Mouse (Mus musculus) neural tube, embryonic 12.5 days (tissue): ENCODE data around the gene Cntnap5a. TPM values are rescaled to one million over a fixed set of nuclear protein-coding genes. Genes with fewer than 3 reads are reported as not detected.

Experiments used
- ATAC-seq: fragments of 200-750 bp; cut with Nextera tagmentation; 2 replicates; pipeline ENCODE4 v1.8.0; 2017; ENCODE audit warnings: low read depth, mild to moderate bottlenecking, moderate TSS enrichment, moderate library complexity; ENCODE audit not compliant: low FRiP score
- H3K27ac ChIP-seq: fragments of 300-500 bp; sonication (generic); 2 replicates; pipeline ENCODE4 v1.5.1; 2016
- H3K27me3 ChIP-seq: fragments of 300-500 bp; sonication (generic); replicated peaks from 2 replicates; pipeline ENCODE4 v1.6.1; 2016; ENCODE audit warnings: mild to moderate bottlenecking
- H3K36me3 ChIP-seq: fragments of 300-500 bp; sonication (generic); 2 replicates; pipeline ENCODE4 v1.6.1; 2016; ENCODE audit warnings: mild to moderate bottlenecking
- H3K4me1 ChIP-seq: fragments of 300-500 bp; sonication (generic); 2 replicates; pipeline ENCODE4 v1.6.1; 2016
- H3K4me2 ChIP-seq: fragments of 300-500 bp; sonication (generic); replicated peaks from 2 replicates; pipeline ENCODE4 v1.6.1; 2016; ENCODE audit warnings: mild to moderate bottlenecking
- H3K4me3 ChIP-seq: fragments of 300-500 bp; sonication (generic); 2 replicates; pipeline ENCODE4 v1.5.1; 2016
- H3K9ac ChIP-seq: fragments of 300-500 bp; sonication (generic); 2 replicates; pipeline ENCODE4 v1.6.1; 2016; ENCODE audit warnings: mild to moderate bottlenecking
- H3K9me3 ChIP-seq: fragments of 300-500 bp; sonication (generic); 2 replicates; pipeline ENCODE4 v1.6.1; 2016; ENCODE audit warnings: mild to moderate bottlenecking
- WGBS: fragments of 180-500 bp; shearing (Covaris S2); methylation state at CpG from one replicate; pipeline ENCODE4 v1.1.7; 2016; 5-methylcytosine and 5-hydroxymethylcytosine counted together
- polyA plus RNA-seq: library from polyadenylated mRNA; unstranded; fragments of >200 nt; fragmentation: Nextera tagmentation; extraction: Ambion mirVana; gene quantifications from 2 replicates; pipeline ENCODE4 v1.2.1, GENCODE M21; 2016

Cntnap5a gene
- polyA plus RNA-seq, result 0.52 and 0.86 TPM in 2 replicates

DNA sequence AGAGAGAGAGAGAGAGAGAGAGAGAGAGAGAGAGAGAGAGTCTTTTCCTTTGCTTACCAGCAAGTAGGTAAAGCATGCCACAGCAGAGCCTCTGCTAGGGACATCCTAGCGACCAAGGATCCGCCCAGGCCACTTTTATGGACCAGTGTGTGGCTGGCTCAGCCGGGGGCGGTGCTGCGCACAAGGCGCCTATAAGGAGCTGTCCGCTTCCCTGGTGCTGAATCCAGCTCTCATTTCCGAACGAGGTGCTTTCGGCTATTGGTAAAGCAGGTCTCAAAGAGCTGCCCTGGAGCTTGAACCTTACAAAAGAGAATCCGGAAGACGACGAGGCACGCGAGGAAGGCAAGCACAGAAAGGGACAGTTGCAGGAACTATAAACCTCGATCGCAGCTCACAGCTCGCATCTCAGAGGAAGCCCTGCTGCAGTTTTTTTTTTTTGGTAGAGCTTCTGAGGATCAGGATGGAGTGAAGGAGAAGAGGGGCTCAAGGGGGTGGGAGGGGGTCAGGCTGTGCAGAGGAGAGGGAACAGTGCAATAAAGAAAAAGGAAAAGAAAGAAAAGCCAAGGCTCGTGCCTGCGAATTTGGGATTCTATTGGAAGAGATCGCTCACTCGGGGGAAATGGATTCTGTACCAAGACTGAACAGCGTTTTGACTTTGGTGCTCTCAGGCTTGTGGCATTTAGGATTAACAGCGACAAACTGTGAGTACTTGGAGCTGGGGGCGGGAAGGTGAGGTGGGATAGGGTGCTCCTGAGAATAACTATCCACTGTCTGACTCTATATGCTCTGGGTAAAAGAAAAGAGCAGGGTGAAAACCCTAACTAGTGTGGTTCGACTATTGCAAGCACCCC, at the start of gene Cntnap5a:
Gene Cntnap5a (plus strand): TSS at position 239 of the 851 bp plus-strand sequence.
- 10% methylated on average over 26 of the region's 26 CpGs for WGBS
- Histone ChIP-seq H3K4me1 (no peaks in the 10 kb centered on the region), H3K27me3 (no peaks in the 10 kb centered on the region), H3K4me3 (peak within 1 kb of the TSS; percentile 36), H3K9ac (peak within 1 kb of the TSS; percentile 45), H3K9me3 (no peaks in the 10 kb centered on the region), H3K36me3 (no peaks in the 10 kb centered on the region), H3K4me2 (peak within 1 kb of the TSS; percentile 55), H3K27ac (no peak within 1 kb of the TSS)
- peak; percentile 76 for ATAC-seq

DNA sequence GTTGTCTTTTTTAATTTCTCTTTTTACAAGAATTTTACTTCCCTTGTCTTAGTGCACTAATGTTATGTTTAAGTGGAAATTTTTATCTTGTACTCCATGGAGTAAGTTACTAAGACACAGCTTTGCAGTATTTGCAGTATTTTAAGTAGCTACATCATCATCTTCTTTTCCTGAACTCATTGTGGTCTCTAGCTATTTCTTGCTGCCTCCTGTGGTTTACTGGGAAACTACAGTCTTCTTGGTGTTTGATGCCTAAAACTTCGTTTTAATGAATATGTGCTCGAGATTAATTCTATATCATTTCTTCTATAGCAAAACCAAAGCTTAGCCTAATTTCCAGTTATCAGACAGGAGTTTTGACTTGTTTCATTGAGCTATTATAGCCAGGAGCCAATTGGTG, 37.6 kb upstream of the Cntnap5a start:
- H3K4me2 ChIP-seq, result no peak overlapping the region
- no peak overlapping the region for H3K4me3 ChIP-seq
- no peak overlapping the region for H3K27ac ChIP-seq
- no peak overlapping the region for H3K9ac ChIP-seq
- H3K9me3 ChIP-seq, result no peaks in the 10 kb centered on the region
- H3K4me1 ChIP-seq, result no peaks in the 10 kb centered on the region
- no peak for ATAC-seq
- no peaks in the 10 kb centered on the region for H3K27me3 ChIP-seq
- WGBS, result 77% methylated on average over 2 of the region's 2 CpGs
- no peaks in the 10 kb centered on the region for H3K36me3 ChIP-seq

DNA sequence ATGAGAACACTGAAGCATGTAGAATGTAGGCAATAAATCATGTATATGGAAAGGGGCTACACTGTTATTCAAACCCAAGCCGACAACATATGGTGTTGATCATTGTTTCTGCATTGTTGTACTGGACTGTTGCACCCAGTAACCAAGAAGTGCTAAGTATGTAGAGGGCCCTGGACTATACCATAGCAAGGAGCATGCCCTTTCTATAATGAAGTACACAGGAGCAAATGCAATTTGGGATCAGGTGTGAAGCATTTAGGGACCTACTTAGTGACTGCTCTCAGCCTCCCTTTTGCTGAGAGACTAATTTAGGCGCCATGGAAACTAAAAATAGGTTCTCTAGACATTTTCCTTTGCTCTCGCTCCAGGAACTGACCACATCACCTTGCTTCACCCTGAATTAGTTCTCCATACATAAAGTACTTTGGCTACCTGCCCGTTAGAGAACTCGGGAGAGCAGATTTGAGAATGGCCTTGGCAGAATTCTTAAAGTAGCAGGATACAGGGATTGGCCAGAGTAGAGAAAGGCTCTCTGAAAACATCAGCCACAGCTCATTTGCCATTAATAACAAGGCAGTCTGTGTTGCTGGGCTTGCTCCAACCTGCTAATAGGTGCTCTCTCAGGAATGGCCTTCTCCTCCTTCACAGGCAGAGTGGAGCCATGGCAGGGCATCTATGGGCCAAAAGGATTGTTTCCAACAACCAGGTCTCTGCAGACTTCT, 26.1 kb upstream of the Cntnap5a start:
- Histone ChIP-seq H3K27me3 (no peaks in the 10 kb centered on the region), H3K9ac (no peak overlapping the region), H3K4me2 (no peak overlapping the region), H3K36me3 (no peaks in the 10 kb centered on the region), H3K4me3 (no peak overlapping the region), H3K9me3 (no peaks in the 10 kb centered on the region), H3K27ac (no peak overlapping the region), H3K4me1 (no peaks in the 10 kb centered on the region)
- WGBS, result 84% methylated on average over 5 of the region's 5 CpGs
- peak; percentile 29; the same call in 1 of the 2 replicates for ATAC-seq

DNA sequence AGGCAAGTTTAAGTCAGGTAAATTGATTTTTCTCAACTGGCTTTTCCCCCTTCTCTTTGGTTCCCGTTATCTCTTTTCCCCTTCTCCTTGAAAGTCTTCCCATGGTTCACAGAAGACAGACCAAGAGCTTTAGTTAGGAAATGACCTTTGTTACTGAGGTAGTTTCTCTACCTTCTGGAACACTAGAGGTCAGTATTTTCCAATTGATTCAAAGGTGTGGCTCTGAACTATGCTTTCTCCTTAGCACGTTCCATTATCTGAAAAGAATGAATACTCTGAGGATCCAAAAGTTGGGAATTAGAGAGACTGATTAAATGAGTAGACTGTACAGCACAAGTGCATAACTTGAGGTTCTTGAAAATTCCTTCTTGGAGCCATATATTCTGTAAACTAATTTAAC, 1.9 kb downstream of the Cntnap5a start:
- no peak for ATAC-seq

DNA sequence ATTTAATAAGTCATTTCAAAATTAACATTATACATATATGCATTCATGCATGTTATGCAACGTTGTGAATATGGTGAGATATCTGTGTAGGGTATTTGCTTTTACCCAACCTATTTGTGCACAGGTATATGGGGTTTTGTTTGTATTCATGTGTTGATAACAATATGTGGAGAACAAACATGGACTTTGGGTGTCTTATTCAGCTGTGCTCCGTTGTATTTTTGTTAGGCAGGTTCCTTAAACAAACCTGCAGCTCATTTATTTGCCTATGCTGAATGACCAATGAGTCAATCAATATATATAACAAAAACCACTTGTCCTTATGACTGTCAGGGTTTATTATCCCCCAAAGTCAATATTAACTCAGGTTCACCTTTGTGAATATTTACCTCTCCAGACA, 15.2 kb downstream of the Cntnap5a start:
- ATAC-seq, result no peak
- Histone ChIP-seq H3K4me2 (no peak overlapping the region), H3K27me3 (no peaks in the 10 kb centered on the region), H3K9ac (no peak overlapping the region), H3K36me3 (no peaks in the 10 kb centered on the region), H3K27ac (no peak overlapping the region), H3K4me1 (no peaks in the 10 kb centered on the region), H3K9me3 (no peaks in the 10 kb centered on the region), H3K4me3 (no peak overlapping the region)
- WGBS, result 74% methylated on average over 2 of the region's 2 CpGs

More for the DNA sequence above, 1.9 kb downstream of the Cntnap5a start:
- Histone ChIP-seq H3K4me2 (peak overlapping the region; percentile 16; the same call in 1 of the 2 replicates), H3K27ac (no peak overlapping the region), H3K4me3 (no peak overlapping the region), H3K4me1 (no peaks in the 10 kb centered on the region), H3K36me3 (no peaks in the 10 kb centered on the region), H3K9me3 (no peaks in the 10 kb centered on the region), H3K27me3 (no peaks in the 10 kb centered on the region), H3K9ac (no peak overlapping the region)
- WGBS, result 46% methylated on average over 2 of the region's 2 CpGs

DNA sequence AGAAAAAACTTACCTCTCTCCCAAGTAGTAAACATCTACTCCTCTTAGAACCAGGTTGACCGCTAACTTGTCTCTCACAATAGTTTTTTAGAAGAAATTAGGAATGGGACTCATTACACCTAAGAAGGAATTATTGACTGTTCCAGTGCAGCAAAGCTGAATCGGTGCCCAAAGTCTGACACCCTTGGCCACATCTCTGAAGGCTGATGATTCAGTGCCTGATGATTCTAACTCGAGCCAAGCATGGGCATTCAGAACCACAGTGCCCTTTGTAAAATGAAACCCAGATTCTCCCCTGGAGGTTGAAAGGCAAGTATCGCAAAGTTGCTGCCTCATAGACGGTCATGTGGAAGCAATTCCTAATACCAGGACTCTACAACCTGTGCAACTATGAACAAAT, 58.0 kb downstream of the Cntnap5a start:
- no peaks in the 10 kb centered on the region for H3K4me1 ChIP-seq
- no peaks in the 10 kb centered on the region for H3K27me3 ChIP-seq
- 83% methylated on average over 5 of the region's 5 CpGs for WGBS
- H3K4me2 ChIP-seq, result no peak overlapping the region
- ATAC-seq, result no peak
- no peak overlapping the region for H3K27ac ChIP-seq
- no peak overlapping the region for H3K9ac ChIP-seq
- no peaks in the 10 kb centered on the region for H3K36me3 ChIP-seq
- H3K4me3 ChIP-seq, result no peak overlapping the region
- no peaks in the 10 kb centered on the region for H3K9me3 ChIP-seq

DNA sequence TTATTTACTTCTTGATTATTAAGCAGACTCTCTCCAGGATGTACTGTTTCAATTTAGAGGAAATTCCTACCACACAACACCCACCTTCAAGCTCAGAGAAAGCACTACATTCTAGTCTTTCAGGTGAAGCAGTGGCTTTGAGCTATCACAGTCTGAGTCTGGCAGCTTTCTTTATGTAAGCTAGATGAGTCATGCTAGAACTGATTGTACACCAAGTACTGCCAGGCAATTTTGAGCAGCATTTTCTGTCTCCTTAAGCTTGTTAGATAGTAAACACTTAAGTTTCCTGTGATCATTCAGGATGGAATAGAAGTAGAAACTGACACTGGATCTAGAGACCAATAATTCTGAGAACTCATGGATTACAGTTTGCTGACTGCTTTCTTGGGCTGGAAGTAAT, 61.0 kb downstream of the Cntnap5a start:
- no peak for ATAC-seq
- no peaks in the 10 kb centered on the region for H3K27me3 ChIP-seq
- no peak overlapping the region for H3K4me3 ChIP-seq
- no peak overlapping the region for H3K9ac ChIP-seq
- H3K36me3 ChIP-seq, result no peaks in the 10 kb centered on the region
- no peak overlapping the region for H3K27ac ChIP-seq
- H3K9me3 ChIP-seq, result no peaks in the 10 kb centered on the region
- no peaks in the 10 kb centered on the region for H3K4me1 ChIP-seq
- H3K4me2 ChIP-seq, result no peak overlapping the region

DNA sequence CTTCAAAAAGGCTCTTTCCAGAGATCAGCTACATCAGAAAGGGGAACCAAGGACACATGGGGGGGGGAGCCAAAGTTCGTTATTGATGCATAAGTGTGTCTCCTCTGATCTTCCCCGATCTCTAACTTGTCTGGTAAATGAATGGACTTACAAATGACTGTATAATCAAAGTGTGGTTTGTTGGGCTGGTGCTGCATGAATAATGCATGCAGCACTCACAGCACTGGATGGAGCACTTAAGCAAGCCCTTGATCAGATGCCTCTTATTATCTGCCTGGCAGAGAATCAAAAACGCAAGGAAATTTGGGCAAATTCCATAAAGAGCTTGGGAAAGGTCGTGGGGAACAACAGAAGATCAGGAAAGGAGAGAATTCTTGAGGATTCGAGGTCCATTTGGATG, 100.2 kb downstream of the Cntnap5a start:
- H3K27me3 ChIP-seq, result no peaks in the 10 kb centered on the region
- no peak overlapping the region for H3K27ac ChIP-seq
- H3K4me3 ChIP-seq, result no peak overlapping the region
- H3K36me3 ChIP-seq, result no peaks in the 10 kb centered on the region
- H3K4me2 ChIP-seq, result no peak overlapping the region
- no peaks in the 10 kb centered on the region for H3K9me3 ChIP-seq
- WGBS, result 55% methylated on average over 5 of the region's 5 CpGs
- no peak overlapping the region for H3K9ac ChIP-seq
- H3K4me1 ChIP-seq, result no peaks in the 10 kb centered on the region
- no peak for ATAC-seq

DNA sequence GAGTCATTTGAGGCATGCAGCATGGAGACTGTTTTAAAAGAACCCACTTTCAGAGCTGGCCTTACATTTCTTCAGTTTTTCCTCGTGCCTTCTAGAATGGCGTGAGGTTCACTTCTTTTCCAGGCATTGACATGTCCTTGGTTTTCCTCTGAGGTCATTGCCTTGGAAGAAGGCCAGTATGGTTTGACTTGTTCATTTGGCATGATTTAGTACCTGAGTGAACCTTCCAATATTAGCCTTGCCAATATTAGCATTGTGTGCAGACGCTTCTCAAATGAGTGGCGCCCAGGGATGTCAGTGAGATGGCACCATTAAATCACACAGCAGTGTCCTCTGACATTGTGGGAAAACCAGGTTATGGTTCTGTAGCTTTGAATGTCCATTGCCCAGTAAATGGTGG, 158.0 kb downstream of the Cntnap5a start:
- no peaks in the 10 kb centered on the region for H3K9me3 ChIP-seq
- H3K27ac ChIP-seq, result no peak overlapping the region
- ATAC-seq, result no peak
- no peaks in the 10 kb centered on the region for H3K27me3 ChIP-seq
- 88% methylated on average over 4 of the region's 4 CpGs for WGBS
- no peak overlapping the region for H3K9ac ChIP-seq
- no peaks in the 10 kb centered on the region for H3K36me3 ChIP-seq
- no peaks in the 10 kb centered on the region for H3K4me1 ChIP-seq
- no peak overlapping the region for H3K4me2 ChIP-seq
- H3K4me3 ChIP-seq, result no peak overlapping the region

DNA sequence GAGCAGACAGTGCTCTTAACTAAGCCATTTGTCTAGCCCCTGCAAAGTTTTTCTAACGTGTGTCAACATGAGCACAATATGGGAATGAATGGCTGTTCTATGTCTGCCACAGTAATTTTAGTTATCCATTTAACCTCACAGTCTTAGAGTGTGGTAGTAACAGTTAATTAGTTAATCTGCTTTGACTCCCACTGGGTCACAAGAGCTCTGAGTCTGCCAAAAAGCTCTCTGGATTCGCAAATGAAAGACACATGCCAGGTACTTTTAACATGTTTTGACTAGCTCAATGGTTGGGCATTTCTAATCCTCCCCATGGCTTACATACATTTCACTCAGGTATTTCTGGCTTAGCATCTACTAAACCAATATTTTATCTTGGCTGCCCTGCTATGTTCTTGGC, 163.0 kb downstream of the Cntnap5a start:
- no peaks in the 10 kb centered on the region for H3K27me3 ChIP-seq
- no peak overlapping the region for H3K4me3 ChIP-seq
- no peaks in the 10 kb centered on the region for H3K4me1 ChIP-seq
- no peak overlapping the region for H3K9ac ChIP-seq
- ATAC-seq, result no peak
- H3K36me3 ChIP-seq, result no peaks in the 10 kb centered on the region
- H3K4me2 ChIP-seq, result no peak overlapping the region
- no peaks in the 10 kb centered on the region for H3K9me3 ChIP-seq
- H3K27ac ChIP-seq, result no peak overlapping the region
- WGBS, result 78% methylated on average over 2 of the region's 2 CpGs

DNA sequence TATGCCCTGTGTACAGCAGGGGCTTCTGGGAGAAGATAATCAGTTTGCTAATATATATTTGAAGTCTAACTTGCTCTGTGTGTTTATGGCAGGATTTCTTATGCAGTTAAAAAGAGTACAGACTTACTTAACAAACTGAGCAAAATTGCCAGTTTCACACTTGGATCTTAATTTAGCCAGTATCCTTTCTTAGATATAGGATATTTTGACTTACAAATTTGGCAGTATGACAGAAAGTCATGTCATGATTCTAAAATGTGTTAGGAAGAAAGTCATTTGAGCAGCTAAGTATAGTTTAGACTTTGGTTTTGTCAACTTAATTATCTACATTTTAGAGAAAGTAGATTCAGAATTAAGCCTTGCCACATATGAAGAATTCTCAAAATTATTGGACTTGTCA, 167.7 kb downstream of the Cntnap5a start:
- Histone ChIP-seq H3K9me3 (no peaks in the 10 kb centered on the region), H3K4me3 (no peak overlapping the region), H3K9ac (no peak overlapping the region), H3K4me1 (no peaks in the 10 kb centered on the region), H3K27ac (no peak overlapping the region), H3K4me2 (no peak overlapping the region), H3K27me3 (no peaks in the 10 kb centered on the region), H3K36me3 (no peaks in the 10 kb centered on the region)
- ATAC-seq, result no peak

DNA sequence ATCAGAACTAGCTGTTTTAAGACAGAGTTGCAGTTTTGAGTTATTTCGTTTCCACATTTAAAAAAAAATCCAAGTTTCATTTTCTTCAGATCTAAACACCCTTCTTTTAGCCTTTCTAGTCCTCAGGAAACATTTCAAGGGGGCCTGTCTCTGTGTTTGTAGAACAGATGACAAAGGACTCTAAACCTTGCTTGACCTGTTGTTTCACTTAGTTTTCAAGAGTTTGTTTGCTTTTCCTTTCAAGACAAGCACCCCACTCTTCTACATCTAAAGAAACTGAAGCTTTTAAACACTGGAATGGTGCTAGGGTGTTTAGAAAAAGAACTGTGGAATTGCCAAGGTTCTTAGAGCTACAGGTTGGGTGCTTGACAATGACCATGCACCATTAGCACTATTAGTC, 233.8 kb downstream of the Cntnap5a start:
- no peaks in the 10 kb centered on the region for H3K36me3 ChIP-seq
- H3K27ac ChIP-seq, result no peak overlapping the region
- H3K9ac ChIP-seq, result no peak overlapping the region
- H3K4me2 ChIP-seq, result no peak overlapping the region
- no peak overlapping the region for H3K4me3 ChIP-seq
- H3K4me1 ChIP-seq, result no peaks in the 10 kb centered on the region
- no peaks in the 10 kb centered on the region for H3K27me3 ChIP-seq
- 70% methylated on average over 1 of the region's 1 CpGs for WGBS
- no peaks in the 10 kb centered on the region for H3K9me3 ChIP-seq
- ATAC-seq, result no peak
